Mouse (Mus musculus) stomach, embryonic 14.5 days (tissue): ENCODE measurements around the gene Smoc2. TPM values are rescaled to one million over a fixed set of nuclear protein-coding genes. Genes with fewer than 3 reads are reported as not detected.

ENCODE experiments used
- ATAC-seq: fragments of 200-750 bp; cut with Nextera tagmentation; 2 replicates; pipeline ENCODE4 v1.8.0; 2017; ENCODE audit warnings: low read depth, moderate TSS enrichment; ENCODE audit not compliant: insufficient number of reproducible peaks, insufficient read depth, low FRiP score
- H3K27ac ChIP-seq: fragments of 300-500 bp; sonication (generic); 2 replicates; pipeline ENCODE4 v1.5.1; 2014; ENCODE audit warnings: mild to moderate bottlenecking, low read length, moderate library complexity, mixed read lengths
- H3K27me3 ChIP-seq: fragments of 300-500 bp; sonication (generic); 2 replicates; pipeline ENCODE4 v1.6.1; 2014; ENCODE audit warnings: low read length, control low read depth, mixed read lengths; ENCODE audit not compliant: control insufficient read depth, insufficient read depth
- H3K36me3 ChIP-seq: fragments of 300-500 bp; sonication (generic); 2 replicates; pipeline ENCODE4 v1.6.1; 2014; ENCODE audit warnings: mild to moderate bottlenecking, control low read depth, low read length, moderate library complexity, mixed read lengths; ENCODE audit not compliant: control insufficient read depth, insufficient read depth
- H3K4me1 ChIP-seq: fragments of 300-500 bp; sonication (generic); 2 replicates; pipeline ENCODE4 v1.6.1; 2014; ENCODE audit warnings: low read length, control low read depth, mixed read lengths; ENCODE audit not compliant: control insufficient read depth, insufficient read depth
- H3K4me2 ChIP-seq: fragments of 300-500 bp; sonication (generic); replicated peaks from 2 replicates; pipeline ENCODE4 v1.6.1; 2014; ENCODE audit warnings: low read depth, low read length, control low read depth
- H3K4me3 ChIP-seq: fragments of 300-500 bp; sonication (generic); 2 replicates; pipeline ENCODE4 v1.5.1; 2014; ENCODE audit warnings: low read depth, low read length, control low read depth
- H3K9ac ChIP-seq: fragments of 300-500 bp; sonication (generic); replicated peaks from 2 replicates; pipeline ENCODE4 v1.6.1; 2014; ENCODE audit warnings: low read depth, mild to moderate bottlenecking, control low read depth, low read length, moderate library complexity, mixed read lengths
- H3K9me3 ChIP-seq: fragments of 300-500 bp; sonication (generic); 2 replicates; pipeline ENCODE4 v1.6.1; 2016; ENCODE audit warnings: low read depth, low read length, control low read depth; ENCODE audit not compliant: control insufficient read depth
- WGBS: fragments of 180-500 bp; shearing (Covaris S2); extraction: QIAGEN DNeasy Blood & Tissue Kit; methylation state at CpG from one replicate; pipeline ENCODE4 v1.1.7; 2014; 5-methylcytosine and 5-hydroxymethylcytosine counted together
- polyA plus RNA-seq: library from polyadenylated mRNA; unstranded; fragments of >200 nt; fragmentation: Nextera tagmentation; extraction: Ambion mirVana; gene quantifications from 2 replicates; pipeline ENCODE4 v1.2.1, GENCODE M21; 2014

Gene Smoc2
- polyA plus RNA-seq, 1 experiment from 2014 or later: 138 TPM

DNA sequence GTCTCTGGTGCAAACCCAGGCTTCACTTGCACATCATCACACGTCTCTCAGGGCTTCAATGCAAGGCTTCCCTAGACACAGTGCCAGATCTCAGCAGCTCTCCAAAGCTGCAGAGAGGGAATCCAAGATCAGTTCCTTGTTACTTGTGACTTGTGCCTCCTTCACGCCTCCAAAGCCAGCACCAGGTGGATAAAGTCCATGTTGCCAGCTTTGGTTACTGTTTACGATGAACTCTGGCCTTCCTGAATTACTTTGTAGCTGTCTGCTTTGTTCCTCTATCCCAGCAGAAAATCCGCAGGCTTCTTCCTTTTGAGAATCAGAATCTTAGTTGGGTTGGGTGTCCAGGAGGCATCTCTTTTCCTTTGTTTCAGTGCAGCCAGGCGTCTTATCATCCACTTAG lies 14.3 kb downstream of the Smoc2 start:
- H3K27ac ChIP-seq: no peak overlapping the region
- no peak overlapping the region for H3K9ac ChIP-seq
- H3K4me3 ChIP-seq: no peak overlapping the region
- H3K4me2 ChIP-seq: no peak overlapping the region
- ATAC-seq: no peak
- no peaks in the 10 kb centered on the region for H3K9me3 ChIP-seq
- no peaks in the 10 kb centered on the region for H3K36me3 ChIP-seq
- no peaks in the 10 kb centered on the region for H3K27me3 ChIP-seq
- no peaks in the 10 kb centered on the region for H3K4me1 ChIP-seq
- WGBS: 67% methylated on average over 5 of the region's 5 CpGs

GRCm38 (mm10) chr17:14295146-14295545 lies 15.8 kb downstream of the Smoc2 start:
- Histone ChIP-seq H3K9ac (no peak overlapping the region), H3K4me3 (no peak overlapping the region), H3K27ac (no peak overlapping the region), H3K9me3 (no peaks in the 10 kb centered on the region), H3K27me3 (no peaks in the 10 kb centered on the region), H3K4me1 (no peaks in the 10 kb centered on the region), H3K4me2 (no peak overlapping the region), H3K36me3 (no peaks in the 10 kb centered on the region)
- 89% methylated on average over 3 of the region's 3 CpGs for WGBS
- ATAC-seq: no peak

GRCm38 (mm10) chr17:14300361-14300760 lies 21.1 kb downstream of the Smoc2 start:
- WGBS: 92% methylated on average over 5 of the region's 5 CpGs

GRCm38 (mm10) chr17:14301491-14302344 lies 22.4 kb downstream of the Smoc2 start:
- Histone ChIP-seq H3K27me3 (no peaks in the 10 kb centered on the region), H3K4me1 (no peaks in the 10 kb centered on the region), H3K4me2 (no peak overlapping the region), H3K27ac (no peak overlapping the region), H3K9me3 (peaks cover 7% of the 10 kb centered on the region; the same call in 1 of the 2 replicates), H3K36me3 (no peaks in the 10 kb centered on the region), H3K4me3 (no peak overlapping the region), H3K9ac (no peak overlapping the region)
- ATAC-seq: no peak
- 38% methylated on average over 7 of the region's 7 CpGs for WGBS

More at GRCm38 (mm10) chr17:14300361-14300760, 21.1 kb downstream of the Smoc2 start:
- ATAC-seq: no peak
- Histone ChIP-seq H3K36me3 (no peaks in the 10 kb centered on the region), H3K4me2 (no peak overlapping the region), H3K4me1 (no peaks in the 10 kb centered on the region), H3K27me3 (no peaks in the 10 kb centered on the region), H3K9ac (no peak overlapping the region), H3K27ac (no peak overlapping the region), H3K9me3 (peaks cover 7% of the 10 kb centered on the region; the same call in 1 of the 2 replicates), H3K4me3 (no peak overlapping the region)

GRCm38 (mm10) chr17:14302356-14302755 lies 23.1 kb downstream of the Smoc2 start:
- Histone ChIP-seq H3K27me3 (no peaks in the 10 kb centered on the region), H3K27ac (no peak overlapping the region), H3K4me3 (no peak overlapping the region), H3K4me1 (no peaks in the 10 kb centered on the region), H3K4me2 (no peak overlapping the region), H3K9ac (no peak overlapping the region), H3K9me3 (peaks cover 7% of the 10 kb centered on the region; the same call in 1 of the 2 replicates), H3K36me3 (no peaks in the 10 kb centered on the region)
- WGBS: 50% methylated on average over 6 of the region's 6 CpGs
- no peak for ATAC-seq

- Histone ChIP-seq H3K36me3 (no peaks in the 10 kb centered on the region), H3K4me3 (no peak overlapping the region), H3K4me2 (no peak overlapping the region), H3K4me1 (no peaks in the 10 kb centered on the region), H3K27ac (no peak overlapping the region), H3K9me3 (peaks cover 7% of the 10 kb centered on the region; the same call in 1 of the 2 replicates), H3K9ac (no peak overlapping the region), H3K27me3 (no peaks in the 10 kb centered on the region)
- WGBS: 97% methylated on average over 6 of the region's 6 CpGs
- no peak for ATAC-seq
These were observed 24.4 kb downstream of the Smoc2 start for GRCm38 (mm10) chr17:14303722-14304121.

DNA sequence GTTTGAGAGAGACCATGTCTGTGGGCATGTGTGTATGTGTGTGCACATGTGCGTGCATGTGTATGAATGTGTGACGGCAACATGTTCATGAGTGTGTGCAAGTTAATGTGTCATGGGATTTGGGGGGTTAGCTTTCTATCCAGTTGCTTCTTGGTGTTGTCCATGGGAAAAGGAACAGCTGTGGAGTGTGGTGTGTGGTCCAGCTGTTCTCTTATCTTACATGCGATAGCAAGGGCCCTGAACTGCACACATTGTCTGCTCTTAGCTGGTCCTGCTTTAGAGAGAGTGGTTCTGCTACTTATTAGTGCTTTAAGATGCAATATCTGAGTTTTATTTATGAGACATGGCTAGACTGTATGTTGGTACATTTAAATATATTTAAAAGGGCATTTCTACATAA lies 30.6 kb downstream of the Smoc2 start:
- H3K27ac ChIP-seq: no peak overlapping the region
- H3K36me3 ChIP-seq: no peaks in the 10 kb centered on the region
- H3K27me3 ChIP-seq: no peaks in the 10 kb centered on the region
- H3K4me3 ChIP-seq: no peak overlapping the region
- no peak for ATAC-seq
- 67% methylated on average over 3 of the region's 3 CpGs for WGBS
- 0 out of 2 replicates have a peak, but pooled peaks cover 5% of the 10 kb centered on the region for H3K4me1 ChIP-seq
- no peak overlapping the region for H3K4me2 ChIP-seq
- no peak overlapping the region for H3K9ac ChIP-seq
- H3K9me3 ChIP-seq: no peaks in the 10 kb centered on the region

DNA sequence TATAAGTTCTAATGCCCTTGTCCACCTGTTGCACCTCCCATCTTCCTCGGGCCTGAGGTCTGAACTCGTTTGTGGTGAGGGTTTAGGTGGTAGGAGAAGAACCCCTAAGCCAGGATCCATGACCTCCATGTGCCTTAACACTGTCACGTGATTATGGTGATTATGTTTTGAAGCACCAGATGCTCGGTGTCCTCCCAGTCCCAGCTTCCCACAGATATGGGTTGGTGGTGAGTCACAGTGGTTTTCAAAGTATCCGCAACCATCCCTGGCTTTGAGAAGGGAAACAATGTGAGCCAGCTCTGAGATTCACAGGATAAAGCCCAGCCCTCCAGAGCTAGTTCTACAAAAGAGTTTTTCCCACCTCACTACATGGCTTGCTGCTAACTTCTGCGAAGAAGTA lies 33.1 kb downstream of the Smoc2 start:
- Histone ChIP-seq H3K4me1 (0 out of 2 replicates have a peak, but pooled peaks cover 5% of the 10 kb centered on the region), H3K9me3 (no peaks in the 10 kb centered on the region), H3K27ac (no peak overlapping the region), H3K4me2 (no peak overlapping the region), H3K27me3 (no peaks in the 10 kb centered on the region), H3K9ac (no peak overlapping the region), H3K4me3 (no peak overlapping the region), H3K36me3 (no peaks in the 10 kb centered on the region)
- 80% methylated on average over 6 of the region's 6 CpGs for WGBS
- no peak for ATAC-seq
